Mouse (Mus musculus) limb, embryonic 13.5 days (tissue): Measurements from ENCODE around the gene Slc25a24. TPM values are rescaled to one million over a fixed set of nuclear protein-coding genes. Genes with fewer than 3 reads are reported as not detected.

ENCODE experiments used
- ATAC-seq: fragments of 200-750 bp; cut with Nextera tagmentation; 2 replicates; pipeline ENCODE4 v1.8.0; 2017; ENCODE audit warnings: low read depth, moderate number of reproducible peaks, moderate TSS enrichment; ENCODE audit not compliant: low FRiP score
- H3K27ac ChIP-seq: fragments of 300-500 bp; sonication (generic); 2 replicates; pipeline ENCODE4 v1.5.1; 2015; ENCODE audit warnings: inconsistent platforms, mild to moderate bottlenecking, moderate library complexity
- H3K27me3 ChIP-seq: fragments of 300-500 bp; sonication (generic); 2 replicates; pipeline ENCODE4 v1.6.1; 2015; ENCODE audit warnings: mild to moderate bottlenecking, inconsistent platforms
- H3K36me3 ChIP-seq: fragments of 300-500 bp; sonication (generic); 2 replicates; pipeline ENCODE4 v1.6.1; 2015; ENCODE audit warnings: inconsistent platforms, mild to moderate bottlenecking, moderate library complexity
- H3K4me1 ChIP-seq: fragments of 300-500 bp; sonication (generic); 2 replicates; pipeline ENCODE4 v1.6.1; 2015; ENCODE audit warnings: inconsistent platforms
- H3K4me2 ChIP-seq: fragments of 300-500 bp; sonication (generic); replicated peaks from 2 replicates; pipeline ENCODE4 v1.6.1; 2015; ENCODE audit warnings: inconsistent platforms, mild to moderate bottlenecking, moderate library complexity
- H3K4me3 ChIP-seq: fragments of 300-500 bp; sonication (generic); 2 replicates; pipeline ENCODE4 v1.5.1; 2015; ENCODE audit warnings: moderate library complexity, mild to moderate bottlenecking, inconsistent platforms
- H3K9ac ChIP-seq: fragments of 300-500 bp; sonication (generic); 2 replicates; pipeline ENCODE4 v1.6.1; 2015; ENCODE audit warnings: mild to moderate bottlenecking, inconsistent platforms
- H3K9me3 ChIP-seq: fragments of 300-500 bp; sonication (generic); 2 replicates; pipeline ENCODE4 v1.6.1; 2016; ENCODE audit warnings: inconsistent platforms
- WGBS: fragments of 180-500 bp; shearing (Covaris S2); methylation state at CpG from one replicate; pipeline ENCODE4 v1.1.7; 2015; 5-methylcytosine and 5-hydroxymethylcytosine counted together
- polyA plus RNA-seq: library from polyadenylated mRNA; unstranded; fragments of >200 nt; fragmentation: Nextera tagmentation; extraction: Ambion mirVana; gene quantifications from 2 replicates; pipeline ENCODE4 v1.2.1, GENCODE M21; 2015

The Slc25a24 gene
- polyA plus RNA-seq, 1 experiment from 2014 or later = 51.0 TPM

- 65% methylated on average over 5 of the region's 5 CpGs for WGBS
- H3K27me3 ChIP-seq = no peaks in the 10 kb centered on the region
- no peak overlapping the region for H3K4me3 ChIP-seq
- H3K4me2 ChIP-seq = no peak overlapping the region
- no peak for ATAC-seq
- H3K9me3 ChIP-seq = no peaks in the 10 kb centered on the region
- no peak overlapping the region for H3K27ac ChIP-seq
- H3K4me1 ChIP-seq = no peaks in the 10 kb centered on the region
- peaks cover 4% of the 10 kb centered on the region for H3K36me3 ChIP-seq
- H3K9ac ChIP-seq = no peak overlapping the region
Measured at GRCm38 (mm10) chr3:109174394-109174793, 51.4 kb downstream of the Slc25a24 start.

GRCm38 (mm10) chr3:109178705-109179104 is 55.8 kb downstream of the Slc25a24 start:
- H3K9me3 ChIP-seq = no peaks in the 10 kb centered on the region
- H3K27ac ChIP-seq = no peak overlapping the region
- ATAC-seq = no peak
- H3K4me1 ChIP-seq = no peaks in the 10 kb centered on the region
- H3K9ac ChIP-seq = no peak overlapping the region
- H3K36me3 ChIP-seq = no peaks in the 10 kb centered on the region
- no peaks in the 10 kb centered on the region for H3K27me3 ChIP-seq
- no peak overlapping the region for H3K4me3 ChIP-seq
- H3K4me2 ChIP-seq = no peak overlapping the region
- 58% methylated on average over 6 of the region's 6 CpGs for WGBS

GRCm38 (mm10) chr3:109179528-109180076 is 56.7 kb downstream of the Slc25a24 start:
- H3K27ac ChIP-seq = no peak overlapping the region
- H3K9me3 ChIP-seq = no peaks in the 10 kb centered on the region
- no peak overlapping the region for H3K4me2 ChIP-seq
- no peaks in the 10 kb centered on the region for H3K27me3 ChIP-seq
- no peaks in the 10 kb centered on the region for H3K36me3 ChIP-seq
- H3K9ac ChIP-seq = no peak overlapping the region
- no peaks in the 10 kb centered on the region for H3K4me1 ChIP-seq
- ATAC-seq = no peak
- 53% methylated on average over 6 of the region's 6 CpGs for WGBS
- H3K4me3 ChIP-seq = no peak overlapping the region

- no peak overlapping the region for H3K4me3 ChIP-seq
- H3K36me3 ChIP-seq = no peaks in the 10 kb centered on the region
- 86% methylated on average over 2 of the region's 2 CpGs for WGBS
- no peak overlapping the region for H3K27ac ChIP-seq
- H3K4me2 ChIP-seq = no peak overlapping the region
- no peak overlapping the region for H3K9ac ChIP-seq
- H3K4me1 ChIP-seq = no peaks in the 10 kb centered on the region
- H3K9me3 ChIP-seq = no peaks in the 10 kb centered on the region
- H3K27me3 ChIP-seq = no peaks in the 10 kb centered on the region
- ATAC-seq = no peak
Measured at GRCm38 (mm10) chr3:109196166-109196565, 73.2 kb downstream of the Slc25a24 start.

GRCm38 (mm10) chr3:109199280-109199679 is 76.3 kb downstream of the Slc25a24 start:
- Histone ChIP-seq H3K4me2 (no peak overlapping the region), H3K27ac (no peak overlapping the region), H3K4me1 (no peaks in the 10 kb centered on the region), H3K9ac (no peak overlapping the region), H3K27me3 (no peaks in the 10 kb centered on the region), H3K9me3 (no peaks in the 10 kb centered on the region), H3K4me3 (no peak overlapping the region), H3K36me3 (no peaks in the 10 kb centered on the region)
- no peak for ATAC-seq
- 86% methylated on average over 1 of the region's 1 CpGs for WGBS

GRCm38 (mm10) chr3:109212322-109212721 is 89.4 kb downstream of the Slc25a24 start:
- no peak overlapping the region for H3K4me3 ChIP-seq
- H3K27ac ChIP-seq = no peak overlapping the region
- no peak for ATAC-seq
- no peaks in the 10 kb centered on the region for H3K4me1 ChIP-seq
- WGBS = 90% methylated on average over 3 of the region's 3 CpGs
- no peak overlapping the region for H3K4me2 ChIP-seq
- no peak overlapping the region for H3K9ac ChIP-seq
- H3K9me3 ChIP-seq = no peaks in the 10 kb centered on the region
- H3K27me3 ChIP-seq = no peaks in the 10 kb centered on the region
- no peaks in the 10 kb centered on the region for H3K36me3 ChIP-seq

GRCm38 (mm10) chr3:109216352-109216751 is 93.4 kb downstream of the Slc25a24 start:
- no peak overlapping the region for H3K27ac ChIP-seq
- no peaks in the 10 kb centered on the region for H3K4me1 ChIP-seq
- no peak for ATAC-seq
- no peaks in the 10 kb centered on the region for H3K9me3 ChIP-seq
- H3K36me3 ChIP-seq = no peaks in the 10 kb centered on the region
- H3K4me3 ChIP-seq = no peak overlapping the region
- no peaks in the 10 kb centered on the region for H3K27me3 ChIP-seq
- no peak overlapping the region for H3K9ac ChIP-seq
- H3K4me2 ChIP-seq = no peak overlapping the region

Other genes with a start within 250 kb of the Slc25a24 start
- 0.09 and 0.23 TPM in 2 replicates for gene Fndc7, start 233.1 kb upstream of the Slc25a24 start, polyA plus RNA-seq
- gene Prpf38b, start 211.4 kb upstream of the Slc25a24 start, polyA plus RNA-seq = 82.3 and 90.7 TPM in 2 replicates
- gene Henmt1, start 183.3 kb upstream of the Slc25a24 start, polyA plus RNA-seq = 0.92 and 1.2 TPM in 2 replicates
- 0.74 TPM in 1 of 2 replicates, not detected in the other for gene Gm9857, start 182.7 kb upstream of the Slc25a24 start, polyA plus RNA-seq
- 7.5 and 7.8 TPM in 2 replicates for gene Fam102b, start 95.5 kb upstream of the Slc25a24 start, polyA plus RNA-seq
- gene Slc25a54, start 42.7 kb upstream of the Slc25a24 start, polyA plus RNA-seq = not detected in 2 replicates
- gene Vav3, start 217.5 kb downstream of the Slc25a24 start, polyA plus RNA-seq = 11.6 and 13.2 TPM in 2 replicates